8 mouse cellular contexts compared by ENCODE assay signal in the genomic region with DNA sequence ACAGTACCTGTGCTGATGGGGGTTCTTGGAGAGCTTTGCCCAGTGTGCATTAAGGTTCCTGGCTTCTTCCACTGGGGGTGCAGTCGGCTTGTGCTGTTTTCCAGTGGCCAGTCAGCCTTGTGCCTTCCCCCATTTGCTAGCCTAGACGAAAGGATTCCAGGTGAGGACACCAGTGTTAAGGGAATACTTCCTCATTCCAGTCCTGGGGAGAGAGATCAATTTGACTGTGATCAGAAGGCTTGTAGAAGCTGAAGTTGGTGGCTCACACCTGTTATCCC. TPM values are rescaled to one million over a fixed set of nuclear protein-coding genes. Genes with fewer than 3 reads are reported as not detected.
DNase-seq lines count a peak whose midpoint lies in the region; ATAC-seq and TF ChIP-seq lines count a peak whose summit lies in the region.

No protein-coding gene starts in this region.

- WGBS in kidney, postnatal 0 days = 53% methylated on average over 2 of the region's 2 CpGs
- WGBS in forebrain, embryonic 10.5 days = 67% methylated on average over 2 of the region's 2 CpGs
- WGBS in hindbrain, postnatal 0 days = 64% methylated on average over 2 of the region's 2 CpGs
- WGBS in midbrain, postnatal 0 days = 68% methylated on average over 2 of the region's 2 CpGs

- peaks cover 14% of the 10 kb centered on the region; the same call in 1 of the 2 replicates for H3K4me1 ChIP-seq in kidney, postnatal 0 days (replicated peaks; ENCODE audit: insufficient read depth, low read length)
- H3K4me1 ChIP-seq in forebrain, embryonic 10.5 days = peaks cover 51% of the 10 kb centered on the region
- peaks cover 5% of the 10 kb centered on the region; the same call in 1 of the 2 replicates for H3K4me1 ChIP-seq in hindbrain, postnatal 0 days (ENCODE audit: insufficient read depth, low read length)
- H3K4me1 ChIP-seq in midbrain, postnatal 0 days (ENCODE audit: insufficient read depth, low read length) = peaks cover 4% of the 10 kb centered on the region; the same call in 1 of the 2 replicates

- no peaks in the 10 kb centered on the region for H3K27me3 ChIP-seq in kidney, postnatal 0 days (ENCODE audit: insufficient read depth, low read length)
- no peaks in the 10 kb centered on the region for H3K27me3 ChIP-seq in forebrain, embryonic 10.5 days (ENCODE audit: poor library complexity, severe bottlenecking)
- H3K27me3 ChIP-seq in hindbrain, postnatal 0 days (ENCODE audit: insufficient read depth, low read length) = no peaks in the 10 kb centered on the region
- no peaks in the 10 kb centered on the region for H3K27me3 ChIP-seq in midbrain, postnatal 0 days (ENCODE audit: insufficient read depth, low read length)

- H3K27ac ChIP-seq in kidney, postnatal 0 days = no peak overlapping the region
- H3K27ac ChIP-seq in forebrain, embryonic 10.5 days = peak overlapping the region; percentile 95
- H3K27ac ChIP-seq in hindbrain, postnatal 0 days = no peak overlapping the region
- H3K27ac ChIP-seq in midbrain, postnatal 0 days (ENCODE audit: low read depth, low read length) = no peak overlapping the region

- TF ChIP-seq CTCF in kidney, postnatal 0 days (IDR thresholded peaks at IDR 0.05; ENCODE audit: low read depth) = no peak
- TF ChIP-seq CTCF in hindbrain, postnatal 0 days (IDR thresholded peaks at IDR 0.05; ENCODE audit: low read depth) = no peak
- peak; percentile 24; the same call in 1 of the 2 replicates for TF ChIP-seq CTCF in midbrain, postnatal 0 days (IDR thresholded peaks at IDR 0.05)

- no peak overlapping the region for H3K9ac ChIP-seq in kidney, postnatal 0 days (ENCODE audit: low read depth, low read length)
- 0 out of 2 replicates have a peak overlapping the region, but pooled peaks have one; percentile 97 for H3K9ac ChIP-seq in hindbrain, postnatal 0 days (replicated peaks; ENCODE audit: low read length)
- H3K9ac ChIP-seq in midbrain, postnatal 0 days (replicated peaks; ENCODE audit: low read length, poor library complexity, severe bottlenecking) = no peak overlapping the region

- H3K4me3 ChIP-seq in kidney, postnatal 0 days (replicated peaks; ENCODE audit: low read depth, low read length) = no peak overlapping the region
- peak overlapping the region; percentile 91; the same call in 1 of the 2 replicates for H3K4me3 ChIP-seq in forebrain, embryonic 10.5 days
- H3K4me3 ChIP-seq in hindbrain, postnatal 0 days (ENCODE audit: low read length) = peak overlapping the region; percentile 95
- H3K4me3 ChIP-seq in midbrain, postnatal 0 days (ENCODE audit: low read depth, low read length) = peak overlapping the region; percentile 93

- no peak for ATAC-seq in kidney, postnatal 0 days (replicated peaks; ENCODE audit: low FRiP score, low read depth)
- no peak for ATAC-seq in hindbrain, postnatal 0 days
- ATAC-seq in midbrain, postnatal 0 days (ENCODE audit: low FRiP score) = no peak

- H3K9me3 ChIP-seq in kidney, postnatal 0 days (replicated peaks; ENCODE audit: low read length) = no peaks in the 10 kb centered on the region
- H3K9me3 ChIP-seq in forebrain, embryonic 10.5 days = no peaks in the 10 kb centered on the region
- no peaks in the 10 kb centered on the region for H3K9me3 ChIP-seq in hindbrain, postnatal 0 days (ENCODE audit: low read length)
- H3K9me3 ChIP-seq in midbrain, postnatal 0 days (ENCODE audit: low read length) = no peaks in the 10 kb centered on the region

- no peaks in the 10 kb centered on the region for H3K36me3 ChIP-seq in kidney, postnatal 0 days (ENCODE audit: insufficient read depth, low read length)
- H3K36me3 ChIP-seq in forebrain, embryonic 10.5 days (replicated peaks) = peaks cover 3% of the 10 kb centered on the region
- no peaks in the 10 kb centered on the region for H3K36me3 ChIP-seq in hindbrain, postnatal 0 days (ENCODE audit: insufficient read depth, low read length)
- no peaks in the 10 kb centered on the region for H3K36me3 ChIP-seq in midbrain, postnatal 0 days (ENCODE audit: insufficient read depth, low read length)

- H3K4me2 ChIP-seq in kidney, postnatal 0 days (ENCODE audit: low read length) = peak overlapping the region; percentile 78
- H3K4me2 ChIP-seq in hindbrain, postnatal 0 days (ENCODE audit: low read depth, low read length) = peak overlapping the region; percentile 63
- H3K4me2 ChIP-seq in midbrain, postnatal 0 days (ENCODE audit: low read depth, low read length, poor library complexity, severe bottlenecking) = peak overlapping the region; percentile 50

- DNase-seq in kidney, postnatal 0 days (ENCODE audit: low spot score) = no peak
- DNase-seq in kidney, postnatal 25 days = no peak
- DNase-seq in forebrain, embryonic 10.5 days (ENCODE audit: extremely low spot score, low spot score) = no peak
- no peak for DNase-seq in hindbrain, postnatal 0 days (ENCODE audit: low spot score)
- DNase-seq in midbrain, postnatal 0 days (ENCODE audit: low spot score) = no peak
- DNase-seq in thymus, adult 18-20 months = no peak
- no peak for DNase-seq in adrenal gland, adult 2 months
- no peak for DNase-seq in spleen, adult 12 weeks (ENCODE audit: low spot score)

RNA-seq across cellular contexts. Expression of gene Spred2, which starts 2.6 kb away (rescaled TPM):
- polyA plus RNA-seq in kidney, postnatal 0 days (2015; fragmentation: Nextera tagmentation; extraction: Ambion mirVana) = 7.9 and 8.5 TPM in 2 replicates
- 7.1 and 7.3 TPM in 2 replicates for polyA plus RNA-seq in forebrain, embryonic 10.5 days (2016; fragmentation: Nextera tagmentation; extraction: Ambion mirVana)
- 15.6 and 16.9 TPM in 2 replicates for total RNA-seq in hindbrain, postnatal 0 days (2014; rRNA removed)
- 8.4 and 8.7 TPM in 2 replicates for polyA plus RNA-seq in hindbrain, postnatal 0 days (2015; fragmentation: Nextera tagmentation; extraction: Ambion mirVana)
- 12.9 and 17.0 TPM in 2 replicates for total RNA-seq in midbrain, postnatal 0 days (2014; rRNA removed)
- 5.7 and 6.2 TPM in 2 replicates for polyA plus RNA-seq in midbrain, postnatal 0 days (2015; fragmentation: Nextera tagmentation; extraction: Ambion mirVana)
- total RNA-seq in adrenal gland, adult 2 months (2021) = 10 to 100 TPM; 27.5 to 34.0 TPM
- 26.3 and 36.6 TPM in 2 replicates for polyA plus RNA-seq in adrenal gland, adult 2 months (2012; rRNA removed)
